Mouse (Mus musculus) ES-E14 (cell line): ENCODE results near the gene Spata9. TPM values are rescaled to one million over a fixed set of nuclear protein-coding genes. Genes with fewer than 3 reads are reported as not detected.
"Not testable (repeated sequence)": the region's sequence is repeated elsewhere in the genome, so short reads cannot be mapped to it uniquely, and the experiment has no call there.

Experiments used
- DNase-seq: peaks from one replicate; pipeline ENCODE4 v3.0.0-alpha.2; 2013; ENCODE audit warnings: low read depth, low spot score
- H3K27ac ChIP-seq: 2 replicates; pipeline ENCODE4 v1.5.1; 2012; ENCODE audit warnings: low read depth, mild to moderate bottlenecking, low read length, moderate library complexity, mixed read lengths; ENCODE audit not compliant: poor library complexity, insufficient read depth, severe bottlenecking
- H3K36me3 ChIP-seq: 2 replicates; pipeline ENCODE4 v1.6.1; 2012; ENCODE audit warnings: mild to moderate bottlenecking, low read length, moderate library complexity, mixed read lengths; ENCODE audit not compliant: control insufficient read depth, poor library complexity, insufficient read depth, severe bottlenecking
- H3K4me1 ChIP-seq, 2 experiments: fragments of 150-350 bp in 1 of 2; sonication (generic) in 1 of 2; 2 replicates each; pipeline ENCODE4 v1.6.1; 2012; ENCODE audit warnings: low read length in 2 of 2, mild to moderate bottlenecking in 1 of 2, mixed read lengths in 1 of 2; ENCODE audit not compliant: control insufficient read depth in 2 of 2, insufficient read depth in 2 of 2, poor library complexity in 1 of 2
- H3K4me3 ChIP-seq, 2 experiments: fragments of 150-350 bp in 1 of 2; sonication (generic) in 1 of 2; 2 replicates each; pipeline ENCODE4 v1.5.1; 2012; ENCODE audit warnings: low read length in 2 of 2, low read depth in 1 of 2, mild to moderate bottlenecking in 1 of 2, mixed read lengths in 1 of 2; ENCODE audit not compliant: insufficient read depth in 1 of 2, poor library complexity in 1 of 2, severe bottlenecking in 1 of 2
- H3K9ac ChIP-seq: 2 replicates; pipeline ENCODE4 v1.6.1; 2012; ENCODE audit warnings: low read depth, mild to moderate bottlenecking, low read length, mixed read lengths; ENCODE audit not compliant: poor library complexity, insufficient read depth, severe bottlenecking
- H3K9me3 ChIP-seq: fragments of 150-350 bp; sonication (generic); 2 replicates; pipeline ENCODE4 v1.6.1; 2012; ENCODE audit warnings: low read depth, mild to moderate bottlenecking, low read length; ENCODE audit not compliant: control insufficient read depth, insufficient read depth
- CHD2 ChIP-seq: IDR thresholded peaks from 2 replicates; pipeline ENCODE4 v1.6.1; 2014; ENCODE audit warnings: mild to moderate bottlenecking, low read depth, low read length, inconsistent platforms
- HCFC1 ChIP-seq: IDR thresholded peaks from 2 replicates; pipeline ENCODE4 v1.6.1; 2012; ENCODE audit warnings: low read length, inconsistent platforms, borderline replicate concordance; ENCODE audit not compliant: insufficient read depth
- MAFK ChIP-seq: IDR thresholded peaks from 2 replicates; pipeline ENCODE4 v1.6.1; 2014; ENCODE audit warnings: mild to moderate bottlenecking, low read depth, low read length, inconsistent platforms; ENCODE audit not compliant: insufficient read depth
- ZC3H11A ChIP-seq: IDR thresholded peaks from 2 replicates; pipeline ENCODE4 v1.6.1; 2012; ENCODE audit warnings: low read depth, mild to moderate bottlenecking, inconsistent platforms, low read length, borderline replicate concordance
- ZNF384 ChIP-seq: IDR thresholded peaks from 2 replicates; pipeline ENCODE4 v1.6.1; 2012; ENCODE audit warnings: low read depth, low read length, inconsistent platforms
- in situ Hi-C, 2 experiments: fragments of 600-800 bp; cut with MboI; formaldehyde crosslinking; loops; one replicate each; pipeline ENCODE4 v1.15.1; 2025; ENCODE audit warnings: low sequenced_read_pairs in 2 of 2, inconsistent platforms in 1 of 2; ENCODE audit not compliant: unreplicated experiment in 2 of 2
- total RNA-seq: library from RNA; depleted of rRNA; stranded (reverse); fragments of 300-350 nt; gene quantifications from 2 replicates; pipeline ENCODE4 v1.2.3, GENCODE M21; 2012; rRNA removed

Gene Spata9
- not detected in 2 replicates for total RNA-seq

DNA sequence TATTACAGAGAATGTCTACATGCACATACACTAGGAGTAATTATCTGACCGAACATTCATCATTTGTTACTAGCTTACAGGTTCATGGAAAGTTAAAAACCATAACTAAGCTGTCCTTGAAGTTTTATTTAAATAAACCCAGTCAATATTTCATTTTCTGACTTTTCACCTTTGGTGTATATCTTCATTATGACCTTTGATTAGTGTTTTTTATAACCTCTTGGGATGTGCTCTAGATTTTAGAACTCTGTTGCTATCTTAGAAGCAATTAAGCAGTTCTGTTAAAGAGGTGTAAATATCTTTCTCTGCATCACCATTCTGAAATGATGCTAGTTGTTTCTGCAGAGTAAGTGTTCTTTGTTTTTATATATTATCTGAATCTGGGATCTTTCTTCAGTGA, at the start of gene Spata9:
Gene Spata9 (plus strand): TSS at position 301 of the 400 bp plus-strand sequence.
- no peak within 1 kb of the TSS for H3K9ac ChIP-seq
- H3K36me3 ChIP-seq, result no peaks in the 10 kb centered on the region
- H3K4me1 ChIP-seq, result no peaks in the 10 kb centered on the region
- TF ChIP-seq HCFC1, result no peak
- no peak for TF ChIP-seq CHD2
- TF ChIP-seq ZC3H11A, result no peak
- TF ChIP-seq MAFK, result no peak
- TF ChIP-seq ZNF384, result no peak
- H3K27ac ChIP-seq, result no peak within 1 kb of the TSS
- DNase-seq, result no peak
- no peaks in the 10 kb centered on the region for H3K9me3 ChIP-seq
- in situ Hi-C loops, result no loop called here
- no peak within 1 kb of the TSS for H3K4me3 ChIP-seq

DNA sequence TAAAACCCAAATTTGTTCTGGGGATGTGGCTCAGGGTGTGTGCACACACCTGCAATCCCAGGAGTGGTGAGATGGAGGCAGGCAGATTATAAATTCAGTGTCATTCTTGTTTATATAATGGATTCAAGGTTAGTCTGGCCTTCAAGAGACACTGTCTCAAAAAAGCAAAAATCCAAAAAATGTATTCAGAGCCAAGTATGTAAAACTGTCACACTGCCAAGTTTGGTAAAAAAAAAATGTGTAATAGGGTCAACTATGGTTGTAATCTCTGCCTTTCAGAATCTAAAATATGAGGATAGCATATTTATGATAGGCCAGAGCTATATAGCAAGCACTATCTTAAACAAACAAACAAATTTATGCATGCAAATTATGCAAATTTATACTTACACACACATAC, 39.0 kb upstream of the Spata9 start:
- in situ Hi-C loops, result no loop called here
- no peak overlapping the region for H3K27ac ChIP-seq
- no peak overlapping the region for H3K4me3 ChIP-seq
- no peaks in the 10 kb centered on the region for H3K9me3 ChIP-seq
- H3K9ac ChIP-seq, result no peak overlapping the region
- no peaks in the 10 kb centered on the region for H3K4me1 ChIP-seq
- TF ChIP-seq CHD2 (no peak), MAFK (no peak), ZNF384 (no peak)
- no peak for DNase-seq
- no peaks in the 10 kb centered on the region for H3K36me3 ChIP-seq

DNA sequence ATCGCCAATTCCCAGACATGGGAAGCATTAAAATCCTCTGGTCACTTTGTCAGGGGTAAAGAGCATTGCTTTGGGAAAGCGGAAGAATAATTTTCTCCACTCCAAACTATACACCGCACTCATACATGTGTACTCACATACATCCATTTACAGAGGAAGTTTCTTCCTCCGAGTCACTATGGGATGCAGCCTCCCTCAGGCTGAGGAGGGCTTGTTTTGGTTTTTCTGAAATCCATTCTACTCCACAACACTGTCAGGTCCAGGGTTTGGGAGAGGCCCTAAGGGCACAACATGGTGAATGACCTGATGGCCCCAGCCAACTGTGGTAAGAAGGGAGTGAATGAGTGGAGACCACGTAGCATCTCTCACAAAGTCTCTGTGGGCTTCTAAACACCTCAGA, 37.9 kb upstream of the Spata9 start:
- H3K36me3 ChIP-seq, DNase-seq, H3K4me1 ChIP-seq, H3K9me3 ChIP-seq, H3K27ac ChIP-seq, in situ Hi-C loops, H3K9ac ChIP-seq, H3K4me3 ChIP-seq: not testable (repeated sequence)

DNA sequence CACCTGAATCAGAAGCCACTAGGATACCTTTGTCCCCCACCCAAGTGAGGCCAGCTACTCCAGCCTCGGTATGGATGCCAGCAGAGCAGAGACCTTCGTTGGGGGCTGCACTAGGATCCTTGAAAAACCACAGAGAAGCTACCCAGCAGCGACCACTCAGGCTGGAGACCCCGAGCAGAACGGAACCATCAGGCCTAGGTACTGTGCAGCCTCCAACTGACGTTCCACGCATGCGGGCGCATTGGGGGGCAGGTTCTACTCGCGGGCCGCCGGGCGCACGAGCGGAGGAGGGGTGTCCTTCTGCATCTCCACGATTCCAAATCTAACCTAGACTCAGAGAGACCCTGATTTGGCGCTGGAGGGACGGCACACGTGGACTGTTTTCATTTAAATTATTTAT, 36.9 kb upstream of the Spata9 start:
- no peaks in the 10 kb centered on the region for H3K9me3 ChIP-seq
- no peak overlapping the region for H3K9ac ChIP-seq
- no peaks in the 10 kb centered on the region for H3K4me1 ChIP-seq
- no peak for DNase-seq
- TF ChIP-seq ZNF384 (no peak), HCFC1 (no peak), MAFK (no peak), ZC3H11A (no peak)
- in situ Hi-C loops, result no loop called here
- H3K27ac ChIP-seq, result no peak overlapping the region
- no peaks in the 10 kb centered on the region for H3K36me3 ChIP-seq
- no peak overlapping the region for H3K4me3 ChIP-seq

DNA sequence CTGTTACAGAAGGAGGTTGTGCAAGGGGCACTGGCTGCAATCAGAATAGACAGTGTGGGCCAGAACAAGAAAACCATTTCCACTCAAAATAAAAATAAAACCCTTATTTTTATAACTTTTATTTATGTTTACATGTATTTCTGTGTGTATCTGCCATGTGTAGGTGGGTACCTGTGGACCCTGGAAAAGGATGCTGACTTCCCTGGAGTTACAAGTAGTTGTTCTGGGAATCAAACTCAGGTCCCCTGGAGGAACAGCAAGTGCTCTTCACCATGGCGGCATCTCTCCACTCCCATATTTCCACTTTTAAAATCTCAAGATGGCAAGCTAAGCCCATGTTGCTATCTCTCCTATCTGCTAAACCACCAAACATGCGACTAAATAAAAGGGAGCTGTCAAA, 36.3 kb upstream of the Spata9 start:
- no peak for DNase-seq
- H3K4me1 ChIP-seq, result no peaks in the 10 kb centered on the region
- H3K4me3 ChIP-seq, result no peak overlapping the region
- no peaks in the 10 kb centered on the region for H3K9me3 ChIP-seq
- H3K27ac ChIP-seq, result no peak overlapping the region
- H3K9ac ChIP-seq, result no peak overlapping the region
- in situ Hi-C loops, result no loop called here
- TF ChIP-seq ZNF384 (no peak), CHD2 (no peak), HCFC1 (no peak), MAFK (no peak), ZC3H11A (no peak)
- H3K36me3 ChIP-seq, result no peaks in the 10 kb centered on the region
